In genomic region chr1:75505159-75505955, GRCm38 (mm10) we compare ENCODE assay signal across 7 mouse cellular contexts. TPM values are rescaled to one million over a fixed set of nuclear protein-coding genes. Genes with fewer than 3 reads are reported as not detected.
DNase-seq lines count a peak whose midpoint lies in the region; ATAC-seq lines count a peak whose summit lies in the region.

No protein-coding gene starts in this region.

- DNase-seq in adrenal gland, postnatal 14 days = peak; percentile 91
- peak; percentile 66 for DNase-seq in embryo, embryonic 10.5 days (ENCODE audit: low spot score)
- peak; percentile 78 for DNase-seq in gastrocnemius, postnatal 25 days
- peak; percentile 89 for DNase-seq in intestine, embryonic 14.5 days (ENCODE audit: low spot score)
- DNase-seq in left cerebral cortex, postnatal 4 days = peak; percentile 73
- DNase-seq in telencephalon, adult 2 months (ENCODE audit: low read depth, low spot score) = peak; percentile 74

- ATAC-seq in intestine, embryonic 14.5 days (replicated peaks; ENCODE audit: low FRiP score, low TSS enrichment, low read depth) = peak; percentile 54
- peak; percentile 90 for ATAC-seq in midbrain, embryonic 15.5 days (replicated peaks)

- intact Hi-C loops in left cerebral cortex, postnatal 4 days (cut with DNase I) = loop anchor here (10.0 kb wide), 1 partner anchor 49 kb away; no protein-coding TSS in a partner anchor

- H3K27ac ChIP-seq in intestine, embryonic 14.5 days (ENCODE audit: low read depth) = peak overlapping the region; percentile 99
- H3K27ac ChIP-seq in midbrain, embryonic 15.5 days = peak overlapping the region; percentile 93

- no peaks in the 10 kb centered on the region for H3K9me3 ChIP-seq in intestine, embryonic 14.5 days (ENCODE audit: control insufficient read depth, low read length)
- no peaks in the 10 kb centered on the region for H3K9me3 ChIP-seq in midbrain, embryonic 15.5 days

- under 1% methylated on average over 84 of the region's 84 CpGs for WGBS in intestine, embryonic 14.5 days
- under 1% methylated on average over 83 of the region's 84 CpGs for WGBS in midbrain, embryonic 15.5 days

- peak overlapping the region; percentile 75 for H3K4me3 ChIP-seq in intestine, embryonic 14.5 days (ENCODE audit: low read depth, low read length)
- peak overlapping the region; percentile 57 for H3K4me3 ChIP-seq in midbrain, embryonic 15.5 days

- peak overlapping the region; percentile 98 for H3K9ac ChIP-seq in intestine, embryonic 14.5 days (ENCODE audit: low read length)
- peak overlapping the region; percentile 85 for H3K9ac ChIP-seq in midbrain, embryonic 15.5 days

- H3K27me3 ChIP-seq in intestine, embryonic 14.5 days (replicated peaks; ENCODE audit: control insufficient read depth, insufficient read depth, low read length) = no peaks in the 10 kb centered on the region
- peaks cover 12% of the 10 kb centered on the region; the same call in 1 of the 2 replicates for H3K27me3 ChIP-seq in midbrain, embryonic 15.5 days (replicated peaks)

- H3K36me3 ChIP-seq in intestine, embryonic 14.5 days (ENCODE audit: control insufficient read depth, insufficient read depth, low read length) = peaks cover 44% of the 10 kb centered on the region
- peaks cover 2% of the 10 kb centered on the region; the same call in 1 of the 2 replicates for H3K36me3 ChIP-seq in midbrain, embryonic 15.5 days (replicated peaks)

- H3K4me2 ChIP-seq in intestine, embryonic 14.5 days (ENCODE audit: low read length) = peak overlapping the region; percentile 91
- H3K4me2 ChIP-seq in midbrain, embryonic 15.5 days = peak overlapping the region; percentile 94

- peaks cover 27% of the 10 kb centered on the region for H3K4me1 ChIP-seq in intestine, embryonic 14.5 days (replicated peaks; ENCODE audit: control insufficient read depth, insufficient read depth, low read length)
- peaks cover 25% of the 10 kb centered on the region for H3K4me1 ChIP-seq in midbrain, embryonic 15.5 days

RNA-seq across cellular contexts. Expression of gene Obsl1, which starts 0.9 kb away (rescaled TPM):
- 98.3 and 99.4 TPM in 2 replicates for total RNA-seq in adrenal gland, postnatal 14 days (2021)
- total RNA-seq in gastrocnemius, postnatal 25 days (2021) = 10 to 100 TPM; 37.7 to 52.8 TPM
- polyA plus RNA-seq in intestine, embryonic 14.5 days (2014; fragmentation: Nextera tagmentation; extraction: Ambion mirVana) = 80.9 and 88.4 TPM in 2 replicates
- total RNA-seq in left cerebral cortex, postnatal 4 days (2021) = 10 to 100 TPM; 39.3 to 46.6 TPM
- polyA plus RNA-seq in midbrain, embryonic 15.5 days (2015; fragmentation: Nextera tagmentation; extraction: Ambion mirVana) = 29.3 and 31.9 TPM in 2 replicates

RNA-seq across cellular contexts. Expression of gene Inha, which starts 1.5 kb away (rescaled TPM):
- total RNA-seq in adrenal gland, postnatal 14 days (2021) = 85.9 and 116 TPM in 2 replicates
- total RNA-seq in gastrocnemius, postnatal 25 days (2021) = 1 to 10 TPM; 3.8 to 4.1 TPM
- polyA plus RNA-seq in intestine, embryonic 14.5 days (2014; fragmentation: Nextera tagmentation; extraction: Ambion mirVana) = 3.5 and 3.9 TPM in 2 replicates
- 10 to 100 TPM; 42.4 to 42.8 TPM for total RNA-seq in left cerebral cortex, postnatal 4 days (2021)
- polyA plus RNA-seq in midbrain, embryonic 15.5 days (2015; fragmentation: Nextera tagmentation; extraction: Ambion mirVana) = 24.3 and 24.5 TPM in 2 replicates

RNA-seq across cellular contexts. Expression of gene Stk11ip, which starts 16.0 kb away (rescaled TPM):
- total RNA-seq in adrenal gland, postnatal 14 days (2021) = 15.4 and 21.7 TPM in 2 replicates
- total RNA-seq in gastrocnemius, postnatal 25 days (2021) = 1 to 10 TPM; 5.3 to 5.6 TPM
- polyA plus RNA-seq in intestine, embryonic 14.5 days (2014; fragmentation: Nextera tagmentation; extraction: Ambion mirVana) = 16.3 and 18.7 TPM in 2 replicates
- total RNA-seq in left cerebral cortex, postnatal 4 days (2021) = 10 to 100 TPM; 28.0 to 33.7 TPM
- 25.7 and 27.7 TPM in 2 replicates for polyA plus RNA-seq in midbrain, embryonic 15.5 days (2015; fragmentation: Nextera tagmentation; extraction: Ambion mirVana)

RNA-seq across cellular contexts. Expression of gene Tmem198, which starts 26.0 kb away (rescaled TPM):
- total RNA-seq in adrenal gland, postnatal 14 days (2021) = 2.9 and 3.3 TPM in 2 replicates
- total RNA-seq in gastrocnemius, postnatal 25 days (2021) = under 1 TPM; 0.36 to 0.43 TPM
- 1.9 and 2.6 TPM in 2 replicates for polyA plus RNA-seq in intestine, embryonic 14.5 days (2014; fragmentation: Nextera tagmentation; extraction: Ambion mirVana)
- 10 to 100 TPM; 41.8 to 43.5 TPM for total RNA-seq in left cerebral cortex, postnatal 4 days (2021)
- polyA plus RNA-seq in midbrain, embryonic 15.5 days (2015; fragmentation: Nextera tagmentation; extraction: Ambion mirVana) = 59.2 and 60.0 TPM in 2 replicates

RNA-seq across cellular contexts. Expression of gene Chpf, which starts 26.2 kb away (rescaled TPM):
- 40.7 and 47.0 TPM in 2 replicates for total RNA-seq in adrenal gland, postnatal 14 days (2021)
- total RNA-seq in gastrocnemius, postnatal 25 days (2021) = 1 to 10 TPM; 5.5 to 7.9 TPM
- 36.7 and 42.8 TPM in 2 replicates for polyA plus RNA-seq in intestine, embryonic 14.5 days (2014; fragmentation: Nextera tagmentation; extraction: Ambion mirVana)
- 10 to 100 TPM; 61.3 to 67.7 TPM for total RNA-seq in left cerebral cortex, postnatal 4 days (2021)
- polyA plus RNA-seq in midbrain, embryonic 15.5 days (2015; fragmentation: Nextera tagmentation; extraction: Ambion mirVana) = 42.3 and 45.8 TPM in 2 replicates

Comparison
In these comparisons a context has a peak if more than half of its experiments do, and no peak if none do; other contexts are left out.
1. Peak in every context shown above with its lines: DNase-seq, ATAC-seq, H3K4me3 ChIP-seq and H3K27ac ChIP-seq.
2. RNA of gene Inha, which starts 1.5 kb away (total RNA-seq): 85.9 to 116 TPM in adrenal gland, postnatal 14 days and 42.4 to 42.8 TPM in left cerebral cortex, postnatal 4 days; 3.8 to 4.1 TPM in gastrocnemius, postnatal 25 days; every median in the first group is over 4 times any median in the second.